In the genomic region with DNA sequence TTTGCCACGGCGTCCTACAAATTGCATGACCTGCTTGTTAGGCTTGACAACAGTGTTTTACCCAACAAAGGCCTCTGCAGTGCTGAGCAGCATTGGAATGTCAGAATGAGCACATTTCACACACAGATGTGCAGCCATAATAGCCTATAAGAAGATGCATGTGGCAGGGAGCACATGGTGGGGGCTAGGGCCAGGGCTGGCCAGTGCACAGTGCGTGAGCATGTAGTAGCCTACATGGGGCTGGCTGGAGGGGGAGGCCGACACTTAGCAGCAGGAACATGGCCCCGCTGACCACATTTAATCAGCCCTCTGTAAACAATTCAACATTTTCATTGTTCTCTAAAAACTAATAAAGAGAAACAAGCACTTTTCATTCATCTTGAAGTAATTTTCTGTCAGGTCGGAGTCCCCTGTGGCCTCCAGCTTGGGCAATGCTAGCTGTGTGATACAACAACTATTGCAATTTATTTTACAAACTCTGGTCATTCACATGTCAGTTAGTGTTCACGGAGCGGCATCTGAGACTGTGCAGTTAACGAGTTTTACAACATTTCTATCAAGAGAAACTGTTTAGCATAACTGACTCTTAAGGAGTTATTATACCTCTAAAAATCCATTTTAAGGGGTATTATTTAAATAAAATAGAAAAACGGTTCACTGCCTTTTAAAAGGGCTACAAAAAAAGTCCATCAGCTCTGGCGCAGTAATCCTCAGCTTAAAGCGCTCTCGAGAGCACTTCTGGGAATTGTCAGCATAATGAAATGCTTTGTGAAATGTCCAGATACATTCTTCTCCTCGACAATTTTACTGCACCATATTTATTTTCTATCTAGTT, we compare ENCODE assay signal across 10 mouse cellular contexts.
DNase-seq lines count a peak whose midpoint lies in the region; ATAC-seq and TF ChIP-seq lines count a peak whose summit lies in the region.
"Had no signal": no experiment of that assay in that cellular context is flagged by ENCODE, and none has a peak within 500 bp of the region (broad histone marks: within the 10 kb centered on the region; RNA-seq: fewer than 3 reads in every experiment).

No protein-coding gene starts in this region.

- no peak for TF ChIP-seq POLR2A in brain, embryonic 14.5 days (IDR thresholded peaks at IDR 0.05; ENCODE audit: borderline replicate concordance, extremely low read depth, insufficient read depth, insufficient read length, poor library complexity, severe bottlenecking)

- H3K9me3 ChIP-seq in embryonic facial prominence, embryonic 10.5 days, result no peaks in the 10 kb centered on the region
- H3K9me3 ChIP-seq in hindbrain, embryonic 11.5 days (ENCODE audit: control insufficient read depth, low read length), result no peaks in the 10 kb centered on the region
- H3K9me3 ChIP-seq in midbrain, embryonic 12.5 days, result no peaks in the 10 kb centered on the region
- H3K9me3 ChIP-seq: lung, embryonic 15.5 days had no signal

- no peaks in the 10 kb centered on the region for H3K36me3 ChIP-seq in embryonic facial prominence, embryonic 10.5 days (replicated peaks)
- H3K36me3 ChIP-seq in hindbrain, embryonic 11.5 days (ENCODE audit: control insufficient read depth, insufficient read depth, low read length), result no peaks in the 10 kb centered on the region
- no peaks in the 10 kb centered on the region for H3K36me3 ChIP-seq in midbrain, embryonic 12.5 days
- H3K36me3 ChIP-seq: lung, embryonic 15.5 days had no signal

- H3K4me3 ChIP-seq in embryonic facial prominence, embryonic 10.5 days, result peak overlapping the region; percentile 17; the same call in 1 of the 2 replicates
- no peak overlapping the region for H3K4me3 ChIP-seq in hindbrain, embryonic 11.5 days (ENCODE audit: low read depth, low read length)
- peak overlapping the region; percentile 6; the same call in 1 of the 2 replicates for H3K4me3 ChIP-seq in midbrain, embryonic 12.5 days
- H3K4me3 ChIP-seq in gastrocnemius, adult 2 months, result no peak overlapping the region
- H3K4me3 ChIP-seq: lung, embryonic 15.5 days had no signal

- no peak overlapping the region for H3K9ac ChIP-seq in hindbrain, embryonic 11.5 days (ENCODE audit: low read depth, low read length)
- no peak overlapping the region for H3K9ac ChIP-seq in midbrain, embryonic 12.5 days (replicated peaks)
- H3K9ac ChIP-seq: lung, embryonic 15.5 days had no signal

- H3K27me3 ChIP-seq in embryonic facial prominence, embryonic 10.5 days (replicated peaks; ENCODE audit: low read depth, poor library complexity, severe bottlenecking), result no peaks in the 10 kb centered on the region
- H3K27me3 ChIP-seq in hindbrain, embryonic 11.5 days (ENCODE audit: control insufficient read depth, insufficient read depth, low read length), result no peaks in the 10 kb centered on the region
- H3K27me3 ChIP-seq in midbrain, embryonic 12.5 days, result no peaks in the 10 kb centered on the region
- H3K27me3 ChIP-seq: lung, embryonic 15.5 days had no signal

- peak; percentile 97 for ATAC-seq in hindbrain, embryonic 11.5 days (ENCODE audit: low FRiP score)
- ATAC-seq in midbrain, embryonic 12.5 days (ENCODE audit: low FRiP score, low read depth), result peak; percentile 97

- peak overlapping the region; percentile 80 for H3K27ac ChIP-seq in embryonic facial prominence, embryonic 10.5 days (replicated peaks)
- 0 out of 2 replicates have a peak overlapping the region, but pooled peaks have one; percentile 14 for H3K27ac ChIP-seq in hindbrain, embryonic 11.5 days (ENCODE audit: low read depth, low read length)
- H3K27ac ChIP-seq in midbrain, embryonic 12.5 days (replicated peaks), result peak overlapping the region; percentile 62
- no peak overlapping the region for H3K27ac ChIP-seq in gastrocnemius, adult 2 months
- H3K27ac ChIP-seq: lung, embryonic 15.5 days had no signal

- no peak overlapping the region for H3K4me2 ChIP-seq in hindbrain, embryonic 11.5 days (replicated peaks; ENCODE audit: low read depth, low read length)
- H3K4me2 ChIP-seq in midbrain, embryonic 12.5 days (replicated peaks), result peak overlapping the region; percentile 50
- H3K4me2 ChIP-seq: lung, embryonic 15.5 days had no signal

- intact Hi-C loops in gastrocnemius, adult 2 months (cut with DNase I), result no loop called here

- no peak for TF ChIP-seq CTCF in brain, embryonic 14.5 days (IDR thresholded peaks at IDR 0.05; ENCODE audit: borderline replicate concordance, extremely low read depth, insufficient read depth, insufficient read length)
- TF ChIP-seq CTCF in gastrocnemius, adult 2 months (IDR thresholded peaks at IDR 0.05), result no peak

- DNase-seq in brain, embryonic 14.5 days (ENCODE audit: low read depth), result peak; percentile 82
- DNase-seq in embryonic facial prominence, embryonic 10.5 days (ENCODE audit: low spot score), result peak; percentile 68
- DNase-seq in hindbrain, embryonic 11.5 days (ENCODE audit: low spot score), result peak; percentile 56
- no peak for DNase-seq in spleen, postnatal 10 days (ENCODE audit: low spot score in 2 of 2)
- DNase-seq in heart, adult 9 months (ENCODE audit: low spot score in 2 of 2), result no peak
- DNase-seq in spleen, adult 18-20 months, result no peak
- DNase-seq in gastrocnemius, adult 2 months, result no peak
- DNase-seq: cerebellum, adult 11-12 months had no signal

- peaks cover 45% of the 10 kb centered on the region for H3K4me1 ChIP-seq in embryonic facial prominence, embryonic 10.5 days
- H3K4me1 ChIP-seq in hindbrain, embryonic 11.5 days (replicated peaks; ENCODE audit: control insufficient read depth, insufficient read depth, low read length), result peaks cover 3% of the 10 kb centered on the region; the same call in 1 of the 2 replicates
- H3K4me1 ChIP-seq in midbrain, embryonic 12.5 days, result peaks cover 29% of the 10 kb centered on the region

- 50% methylated on average over 14 of the region's 14 CpGs for WGBS in embryonic facial prominence, embryonic 10.5 days
- WGBS in hindbrain, embryonic 11.5 days, result 36% methylated on average over 14 of the region's 14 CpGs
- WGBS in midbrain, embryonic 12.5 days, result 9% methylated on average over 14 of the region's 14 CpGs

Comparison
In these comparisons a context has a peak if more than half of its experiments do, and no peak if none do; other contexts are left out.
1. DNase-seq: peak in brain, embryonic 14.5 days (single experiment), embryonic facial prominence, embryonic 10.5 days (single experiment) and hindbrain, embryonic 11.5 days (single experiment); none in spleen, postnatal 10 days (0 of 2), heart, adult 9 months (0 of 2), spleen, adult 18-20 months (0 of 2) and gastrocnemius, adult 2 months (single experiment).
2. H3K4me3 ChIP-seq: peak in embryonic facial prominence, embryonic 10.5 days (single experiment) and midbrain, embryonic 12.5 days (single experiment); none in hindbrain, embryonic 11.5 days (single experiment) and gastrocnemius, adult 2 months (single experiment).